Mouse (Mus musculus): Measurements from ENCODE around the gene Kif1b.

- no peak for TF ChIP-seq CTCF (IDR thresholded peaks at IDR 0.05; ENCODE audit: control insufficient read depth, insufficient read depth, insufficient read length)
- TF ChIP-seq MAX (IDR thresholded peaks at IDR 0.05): no peak
- no peak for TF ChIP-seq MYOG (IDR thresholded peaks at IDR 0.05; ENCODE audit: control insufficient read depth, extremely low read depth, insufficient read length)
- no peak for TF ChIP-seq USF1 (IDR thresholded peaks at IDR 0.05; ENCODE audit: low read depth)
- no peak for TF ChIP-seq MYOD1 (IDR thresholded peaks at IDR 0.05; ENCODE audit: control insufficient read depth, insufficient read length, low read depth)
- TF ChIP-seq FOSL1 (IDR thresholded peaks at IDR 0.05; ENCODE audit: insufficient read depth, low read length, poor library complexity, severe bottlenecking): no peak
- no peak for TF ChIP-seq CEBPB (IDR thresholded peaks at IDR 0.05; ENCODE audit: low read depth)
Measured at GRCm38 (mm10) chr4:149269026-149269425, 38.5 kb downstream of the Kif1b start.

All from C2C12 (cell line).